ENCODE assay signal across 8 mouse cellular contexts in genomic region chr8:118283600-118284111, GRCm38 (mm10). TPM values are rescaled to one million over a fixed set of nuclear protein-coding genes. Genes with fewer than 3 reads are reported as not detected.
DNase-seq lines count a peak whose midpoint lies in the region; ATAC-seq and TF ChIP-seq lines count a peak whose summit lies in the region.

TSS of gene Cdh13 (plus strand) at chr8:118283733.

- peaks cover 13% of the 10 kb centered on the region for H3K4me1 ChIP-seq in intestine, embryonic 15.5 days (replicated peaks)
- no peaks in the 10 kb centered on the region for H3K4me1 ChIP-seq in liver, adult 2 months (ENCODE audit: control insufficient read depth, insufficient read depth, low read length)

- no peak for TF ChIP-seq POLR2A in liver, adult 2 months (IDR thresholded peaks at IDR 0.05; ENCODE audit: extremely low read depth, insufficient read depth, low read length)

- H3K4me3 ChIP-seq in intestine, embryonic 15.5 days (replicated peaks), result peak within 1 kb of the TSS; percentile 46
- peak within 1 kb of the TSS; percentile 47 for H3K4me3 ChIP-seq in liver, adult 2 months (ENCODE audit: insufficient read depth, low read depth, low read length)

- H3K27me3 ChIP-seq in intestine, embryonic 15.5 days (replicated peaks), result peaks cover 24% of the 10 kb centered on the region
- H3K27me3 ChIP-seq in liver, adult 2 months (ENCODE audit: control insufficient read depth, insufficient read depth, low read length), result peaks cover 3% of the 10 kb centered on the region; the same call in 1 of the 2 replicates

- H3K9me3 ChIP-seq in intestine, embryonic 15.5 days, result no peaks in the 10 kb centered on the region

- H3K27ac ChIP-seq in intestine, embryonic 15.5 days, result no peak within 1 kb of the TSS
- H3K27ac ChIP-seq in liver, adult 2 months (replicated peaks; ENCODE audit: insufficient read depth, low read depth, low read length), result no peak within 1 kb of the TSS

- H3K79me2 ChIP-seq in liver, adult 2 months (ENCODE audit: control insufficient read depth, insufficient read depth, low read length), result no peaks in the 10 kb centered on the region

- WGBS in intestine, embryonic 15.5 days, result under 1% methylated on average over 33 of the region's 33 CpGs
- 2% methylated on average over 33 of the region's 33 CpGs for WGBS in liver, adult 2 months

- ATAC-seq in intestine, embryonic 15.5 days, result peak; percentile 36; the same call in 1 of the 2 replicates

- intact Hi-C loops in gastrocnemius, postnatal 36 days (cut with DNase I), result loop anchor here (5.0 to 10.0 kb wide), 2 partner anchors 234 to 349 kb away; no protein-coding TSS in a partner anchor

- peak within 1 kb of the TSS; percentile 50 for H3K9ac ChIP-seq in intestine, embryonic 15.5 days
- peak within 1 kb of the TSS; percentile 25; the same call in 1 of the 2 replicates for H3K9ac ChIP-seq in liver, adult 2 months (ENCODE audit: low read depth, low read length)

- DNase-seq in ovary, postnatal 36 days (ENCODE audit: low spot score), result peak; percentile 15
- DNase-seq in ovary, postnatal 10 days (ENCODE audit: low spot score), result no peak
- DNase-seq in embryo, embryonic 11.5 days (ENCODE audit: low read depth, low spot score), result peak; percentile 40
- DNase-seq in gastrocnemius, postnatal 36 days, result peak; percentile 35 to 51
- no peak for DNase-seq in liver, adult 2 months (ENCODE audit: extremely low read depth, low read depth, low spot score)
- peak; percentile 80 for DNase-seq in right cerebral cortex, adult 18-20 months
- no peak for DNase-seq in natural killer cell, adult 2 months (ENCODE audit: low spot score in 2 of 2)

- peak within 1 kb of the TSS; percentile 92 for H3K4me2 ChIP-seq in intestine, embryonic 15.5 days (replicated peaks)

- TF ChIP-seq CTCF in liver, adult 2 months (IDR thresholded peaks at IDR 0.05; ENCODE audit: low read depth, low read length), result no peak

- no peaks in the 10 kb centered on the region for H3K36me3 ChIP-seq in intestine, embryonic 15.5 days
- no peaks in the 10 kb centered on the region for H3K36me3 ChIP-seq in liver, adult 2 months (ENCODE audit: control insufficient read depth, insufficient read depth, low read length)

RNA-seq across cellular contexts. Expression of gene Cdh13, which starts in this region (rescaled TPM):
- 100 to 1,000 TPM; 110 to 120 TPM for total RNA-seq in gastrocnemius, postnatal 36 days (2021)
- polyA plus RNA-seq in intestine, embryonic 15.5 days (2015; fragmentation: Nextera tagmentation; extraction: Ambion mirVana), result 6.2 and 6.5 TPM in 2 replicates
- total RNA-seq in liver, adult 2 months (2014; rRNA removed), result 1.6 and 2.1 TPM in 2 replicates
- 1.5 and 1.6 TPM in 2 replicates for polyA plus RNA-seq in liver, adult 2 months (2012; rRNA removed)

Comparison
In these comparisons a context has a peak if more than half of its experiments do, and no peak if none do; other contexts are left out.
1. RNA of gene Cdh13 (total RNA-seq): 110 to 120 TPM in gastrocnemius, postnatal 36 days; 1.6 to 2.1 TPM in liver, adult 2 months; every median in the first group is over 10 times any median in the second.
2. DNase-seq: peak in ovary, postnatal 36 days (single experiment), embryo, embryonic 11.5 days (single experiment), gastrocnemius, postnatal 36 days (2 of 2) and right cerebral cortex, adult 18-20 months (single experiment); none in ovary, postnatal 10 days (single experiment), liver, adult 2 months (single experiment) and natural killer cell, adult 2 months (0 of 2).